Mouse (Mus musculus) limb, embryonic 10.5 days (tissue): ENCODE measurements at regions not wholly inside any gene's neighbourhood (a gene's known extent, or its start where the extent isn't known, plus 50 kb on each side); places are given as distances from the start of the nearest gene placed in this dataset.
"Not testable (repeated sequence)": the region's sequence is repeated elsewhere in the genome, so short reads cannot be mapped to it uniquely, and the experiment has no call there.

Experiments
- DNase-seq: peaks from one replicate; pipeline ENCODE4 v3.0.0-alpha.2; 2017; ENCODE audit warnings: low spot score
- H3K27ac ChIP-seq: fragments of 300-500 bp; sonication (generic); 2 replicates; pipeline ENCODE4 v1.5.1; 2016; ENCODE audit warnings: mild to moderate bottlenecking
- H3K27me3 ChIP-seq: fragments of 300-500 bp; sonication (generic); 2 replicates; pipeline ENCODE4 v1.6.1; 2016; ENCODE audit warnings: low read depth, mild to moderate bottlenecking; ENCODE audit not compliant: poor library complexity, severe bottlenecking
- H3K36me3 ChIP-seq: fragments of 300-500 bp; sonication (generic); 2 replicates; pipeline ENCODE4 v1.6.1; 2016; ENCODE audit warnings: mild to moderate bottlenecking, moderate library complexity
- H3K4me1 ChIP-seq: fragments of 300-500 bp; sonication (generic); 2 replicates; pipeline ENCODE4 v1.6.1; 2016
- H3K4me3 ChIP-seq: fragments of 300-500 bp; sonication (generic); 2 replicates; pipeline ENCODE4 v1.5.1; 2016; ENCODE audit warnings: mild to moderate bottlenecking, moderate library complexity
- H3K9me3 ChIP-seq: fragments of 300-500 bp; sonication (generic); replicated peaks from 2 replicates; pipeline ENCODE4 v1.6.1; 2016; ENCODE audit warnings: mild to moderate bottlenecking
- whole genome bisulfite sequencing: fragments of 180-500 bp; shearing (Covaris S2); methylation state at CpG from one replicate; pipeline ENCODE4 v1.1.7; 2016; 5-methylcytosine and 5-hydroxymethylcytosine counted together

- no peak for DNase-seq
- no peaks in the 10 kb centered on the region for H3K36me3 ChIP-seq
- no peaks in the 10 kb centered on the region for H3K27me3 ChIP-seq
- H3K4me1 ChIP-seq = no peaks in the 10 kb centered on the region
- 95% methylated on average over 2 of the region's 2 CpGs for WGBS
- no peak overlapping the region for H3K27ac ChIP-seq
- H3K9me3 ChIP-seq = no peaks in the 10 kb centered on the region
- no peak overlapping the region for H3K4me3 ChIP-seq
Measured at GRCm38 (mm10) chr7:82101314-82101713, 72.3 kb upstream of the Sh3gl3 start.

GRCm38 (mm10) chr7:82105631-82106030, 68.0 kb upstream of the Sh3gl3 start:
- H3K27ac ChIP-seq = no peak overlapping the region
- no peak for DNase-seq
- WGBS = 84% methylated on average over 5 of the region's 5 CpGs
- H3K27me3 ChIP-seq = no peaks in the 10 kb centered on the region
- no peak overlapping the region for H3K4me3 ChIP-seq
- no peaks in the 10 kb centered on the region for H3K36me3 ChIP-seq
- H3K9me3 ChIP-seq = no peaks in the 10 kb centered on the region
- peaks cover 17% of the 10 kb centered on the region for H3K4me1 ChIP-seq

GRCm38 (mm10) chr7:82109141-82109540, 64.5 kb upstream of the Sh3gl3 start:
- DNase-seq, H3K36me3 ChIP-seq, H3K4me3 ChIP-seq, H3K9me3 ChIP-seq, H3K27me3 ChIP-seq: not testable (repeated sequence)
- H3K27ac ChIP-seq = peak overlapping the region; percentile 62; the same call in 1 of the 2 replicates
- H3K4me1 ChIP-seq = peaks cover 21% of the 10 kb centered on the region

- Histone ChIP-seq H3K27ac (peak overlapping the region; percentile 62; the same call in 1 of the 2 replicates), H3K27me3 (no peaks in the 10 kb centered on the region), H3K4me3 (no peak overlapping the region), H3K9me3 (no peaks in the 10 kb centered on the region), H3K4me1 (peaks cover 21% of the 10 kb centered on the region), H3K36me3 (no peaks in the 10 kb centered on the region)
- peak; percentile 51 for DNase-seq
- 20% methylated on average over 5 of the region's 5 CpGs for whole genome bisulfite sequencing
Measured at GRCm38 (mm10) chr7:82109550-82109949, 64.1 kb upstream of the Sh3gl3 start.

- no peak for DNase-seq
- Histone ChIP-seq H3K27ac (no peak overlapping the region), H3K27me3 (no peaks in the 10 kb centered on the region), H3K36me3 (no peaks in the 10 kb centered on the region), H3K4me1 (peaks cover 21% of the 10 kb centered on the region), H3K9me3 (no peaks in the 10 kb centered on the region), H3K4me3 (no peak overlapping the region)
- WGBS = 65% methylated on average over 8 of the region's 8 CpGs
Measured at GRCm38 (mm10) chr7:82109977-82110376, 63.7 kb upstream of the Sh3gl3 start.

GRCm38 (mm10) chr7:82112046-82112445, 61.6 kb upstream of the Sh3gl3 start:
- Histone ChIP-seq H3K27me3 (no peaks in the 10 kb centered on the region), H3K9me3 (no peaks in the 10 kb centered on the region), H3K4me1 (peaks cover 21% of the 10 kb centered on the region), H3K27ac (no peak overlapping the region), H3K4me3 (no peak overlapping the region), H3K36me3 (no peaks in the 10 kb centered on the region)
- WGBS = 62% methylated on average over 6 of the region's 6 CpGs
- no peak for DNase-seq

GRCm38 (mm10) chr7:82115646-82116045, 58.0 kb upstream of the Sh3gl3 start:
- H3K27ac ChIP-seq = no peak overlapping the region
- H3K4me1 ChIP-seq = peaks cover 4% of the 10 kb centered on the region; the same call in 1 of the 2 replicates
- no peak overlapping the region for H3K4me3 ChIP-seq
- 90% methylated on average over 6 of the region's 6 CpGs for WGBS
- DNase-seq = no peak
- 0 out of 2 replicates have a peak, but pooled peaks cover 3% of the 10 kb centered on the region for H3K27me3 ChIP-seq
- H3K36me3 ChIP-seq = no peaks in the 10 kb centered on the region
- no peaks in the 10 kb centered on the region for H3K9me3 ChIP-seq

- Histone ChIP-seq H3K4me1 (no peaks in the 10 kb centered on the region), H3K27ac (no peak overlapping the region), H3K27me3 (0 out of 2 replicates have a peak, but pooled peaks cover 3% of the 10 kb centered on the region), H3K4me3 (no peak overlapping the region), H3K36me3 (no peaks in the 10 kb centered on the region), H3K9me3 (no peaks in the 10 kb centered on the region)
- peak; percentile 80 for DNase-seq
- 20% methylated on average over 2 of the region's 2 CpGs for WGBS
Measured at GRCm38 (mm10) chr7:82119266-82119665, 54.4 kb upstream of the Sh3gl3 start.

- Histone ChIP-seq H3K4me1 (no peaks in the 10 kb centered on the region), H3K9me3 (no peaks in the 10 kb centered on the region), H3K27me3 (0 out of 2 replicates have a peak, but pooled peaks cover 3% of the 10 kb centered on the region), H3K27ac (no peak overlapping the region), H3K4me3 (no peak overlapping the region), H3K36me3 (no peaks in the 10 kb centered on the region)
- no peak for DNase-seq
- WGBS = 66% methylated on average over 9 of the region's 9 CpGs
Measured at GRCm38 (mm10) chr7:82119866-82120265, 53.8 kb upstream of the Sh3gl3 start.

- no peaks in the 10 kb centered on the region for H3K4me1 ChIP-seq
- no peak overlapping the region for H3K27ac ChIP-seq
- H3K36me3 ChIP-seq = no peaks in the 10 kb centered on the region
- no peaks in the 10 kb centered on the region for H3K9me3 ChIP-seq
- 5% methylated on average over 1 of the region's 1 CpGs for WGBS
- no peak overlapping the region for H3K4me3 ChIP-seq
- DNase-seq = peak; percentile 83
- 0 out of 2 replicates have a peak, but pooled peaks cover 3% of the 10 kb centered on the region for H3K27me3 ChIP-seq
Measured at GRCm38 (mm10) chr7:82121746-82122145, 51.9 kb upstream of the Sh3gl3 start.
